Mouse (Mus musculus) cerebellum, postnatal 10 days (tissue): ENCODE measurements at regions not wholly inside any gene's neighbourhood (a gene's known extent, or its start where the extent isn't known, plus 50 kb on each side); places are given as distances from the start of the nearest gene placed in this dataset.
A peak's percentile ranks its signal among the peaks of the same experiment; 100 is the strongest.

Experiments
- DNase-seq, 2 experiments: peaks; one replicate each; pipeline ENCODE4 v3.0.0; 2021; ENCODE audit warnings: mixed read lengths in 2 of 2

DNA sequence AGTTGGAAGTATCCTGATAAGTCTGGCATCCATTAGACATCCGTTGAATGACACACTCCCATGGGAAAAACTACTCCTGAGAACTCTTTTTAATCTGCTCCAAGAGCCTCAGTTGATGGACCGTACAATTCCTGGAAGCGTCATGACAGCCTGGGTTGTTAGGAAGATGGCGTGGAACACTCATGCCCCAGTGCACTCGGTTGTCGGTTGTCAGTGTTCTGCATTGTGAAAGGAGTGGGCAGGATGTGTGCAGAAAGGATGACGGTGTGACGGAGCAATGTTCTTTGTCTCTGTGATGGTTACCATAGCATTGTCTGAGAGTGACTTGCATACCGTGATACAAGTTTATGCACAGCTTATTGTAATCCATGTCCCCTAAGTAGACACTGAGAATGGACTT lies 164.4 kb downstream of the Slc30a10 start:
- peak; percentile 17 to 27 for DNase-seq

DNA sequence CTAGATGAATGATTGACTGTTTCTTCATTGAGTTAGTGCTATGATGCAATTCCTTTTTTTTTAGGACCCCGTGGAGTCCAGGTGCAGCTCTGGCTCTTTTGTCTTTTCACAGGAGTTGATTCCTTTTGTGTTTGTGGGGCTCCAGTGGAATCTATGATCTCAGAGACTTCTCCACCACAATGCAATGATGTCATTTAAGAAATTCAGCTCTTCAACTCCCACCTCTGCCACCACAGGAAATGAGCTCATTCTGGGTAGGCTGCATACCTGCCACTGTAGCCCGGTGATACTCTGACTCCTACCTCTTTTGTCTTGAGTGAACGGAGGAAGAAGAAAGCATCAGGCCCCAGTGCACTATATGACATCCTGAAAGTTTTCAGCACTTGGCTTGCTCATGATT lies 173.8 kb downstream of the Slc30a10 start:
- no peak for DNase-seq

DNA sequence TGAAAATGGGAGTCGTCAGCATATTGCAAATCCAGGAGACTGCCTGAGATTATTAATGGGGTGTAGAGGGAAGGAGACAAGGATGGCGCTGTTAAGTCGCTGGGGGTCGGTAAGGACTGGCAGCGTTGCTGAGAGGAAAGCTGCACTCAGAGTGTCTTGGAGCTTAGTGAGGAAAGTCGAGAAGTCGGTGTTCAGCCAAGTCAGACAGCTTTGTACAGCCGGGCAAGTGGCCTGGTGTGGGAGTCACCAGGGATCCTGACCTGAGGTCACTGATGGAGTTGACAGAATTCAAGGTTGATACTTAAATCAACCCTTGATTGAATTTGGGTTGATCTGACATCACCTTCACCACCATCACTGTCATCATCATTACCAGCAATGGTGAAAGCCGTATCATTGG lies 175.3 kb downstream of the Slc30a10 start:
- DNase-seq = no peak

DNA sequence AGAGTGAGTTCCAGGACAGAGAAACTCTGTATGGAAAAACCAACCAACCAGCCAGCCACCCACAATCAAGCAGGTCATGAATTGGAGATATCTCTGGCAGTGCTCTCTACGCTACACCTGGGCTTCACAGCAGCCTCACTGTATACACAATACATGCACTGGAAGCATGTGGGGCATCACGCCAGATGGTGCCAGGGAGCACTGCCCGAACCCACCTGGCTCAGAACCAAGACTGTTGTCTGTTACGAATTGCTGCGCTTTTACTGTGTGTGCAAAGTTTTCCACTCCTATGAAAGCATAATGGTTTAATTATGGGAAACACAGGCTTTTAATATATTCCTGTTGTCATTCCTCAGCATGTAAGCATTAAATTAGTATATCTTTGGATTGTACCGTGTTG lies 184.0 kb downstream of the Slc30a10 start:
- DNase-seq = peak; percentile 70 to 76

DNA sequence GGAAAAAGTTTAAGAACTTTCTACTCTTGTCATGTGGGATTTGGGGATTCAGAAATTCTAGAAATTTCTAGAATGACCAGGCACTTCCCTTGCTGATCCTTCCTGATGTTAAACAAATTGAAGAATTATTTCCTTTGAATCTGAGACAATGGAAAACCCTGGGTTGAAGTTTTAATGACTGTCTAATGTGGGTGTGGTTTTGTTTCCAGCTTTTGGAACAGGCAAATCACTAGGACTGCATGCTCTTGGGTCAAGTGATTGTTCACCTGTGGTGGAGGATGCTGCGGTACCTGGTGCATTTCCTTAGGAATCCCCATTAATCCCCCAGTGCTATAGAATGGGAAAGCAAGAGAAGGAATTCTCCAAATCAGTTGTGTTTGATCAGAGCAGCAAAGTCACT lies 184.8 kb downstream of the Slc30a10 start:
- no peak for DNase-seq

DNA sequence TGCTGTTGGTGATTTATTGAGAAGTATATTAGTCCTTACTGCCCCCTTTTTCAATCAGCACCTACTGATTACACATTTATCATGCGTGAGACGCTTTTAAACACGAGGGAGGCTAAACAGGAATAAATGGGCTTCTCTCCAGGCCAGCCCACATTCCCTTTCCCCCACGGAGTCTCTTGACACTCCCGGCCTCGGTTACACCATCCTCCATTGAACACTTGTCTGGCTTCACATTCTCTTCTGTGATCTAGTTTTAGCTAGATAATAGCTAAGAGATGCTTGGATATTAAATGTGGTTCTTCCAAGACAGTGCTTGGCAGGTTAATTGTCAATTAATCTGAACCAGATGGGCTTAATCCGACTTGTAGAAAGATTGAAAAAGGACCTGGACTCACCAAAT lies 189.4 kb downstream of the Slc30a10 start:
- DNase-seq = no peak

DNA sequence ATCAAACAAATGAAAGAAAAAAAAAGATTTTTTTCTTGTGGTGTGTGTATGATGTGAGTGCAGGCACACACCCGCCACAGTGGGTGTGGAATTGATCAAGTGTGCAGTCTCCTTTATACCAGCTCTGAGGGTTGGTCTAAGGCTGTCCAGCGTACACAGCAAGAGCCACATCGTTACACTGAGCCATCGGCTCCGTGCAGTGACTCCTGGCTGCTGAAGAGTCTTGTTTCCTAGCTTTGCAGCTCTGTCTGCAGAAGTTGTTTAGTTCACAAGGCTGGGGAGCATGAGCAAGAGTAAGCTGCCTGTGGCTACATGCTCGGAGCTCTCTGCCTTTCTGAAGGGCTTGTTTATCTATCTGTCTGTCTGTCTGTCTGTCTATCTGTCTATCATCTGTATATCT lies 193.5 kb downstream of the Slc30a10 start:
- DNase-seq = no peak

DNA sequence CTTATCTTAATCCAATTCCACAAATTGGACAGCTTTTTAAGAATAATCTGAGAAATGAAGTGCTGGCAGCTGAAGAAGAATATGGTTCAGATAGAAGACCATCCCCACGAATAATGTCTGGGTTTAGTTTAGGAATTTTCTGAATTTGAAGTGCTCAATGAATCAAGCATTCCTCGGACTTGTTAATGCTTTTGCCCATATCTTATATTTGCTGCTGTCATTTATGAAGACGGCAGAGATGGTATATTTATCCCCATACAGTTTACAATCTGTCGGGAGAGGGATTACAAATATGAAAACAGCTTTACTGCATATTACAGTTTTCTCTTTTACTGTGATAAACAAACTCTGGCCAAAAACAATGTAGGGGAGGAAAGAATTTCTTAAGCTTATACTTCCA lies 194.3 kb downstream of the Slc30a10 start:
- DNase-seq = no peak

DNA sequence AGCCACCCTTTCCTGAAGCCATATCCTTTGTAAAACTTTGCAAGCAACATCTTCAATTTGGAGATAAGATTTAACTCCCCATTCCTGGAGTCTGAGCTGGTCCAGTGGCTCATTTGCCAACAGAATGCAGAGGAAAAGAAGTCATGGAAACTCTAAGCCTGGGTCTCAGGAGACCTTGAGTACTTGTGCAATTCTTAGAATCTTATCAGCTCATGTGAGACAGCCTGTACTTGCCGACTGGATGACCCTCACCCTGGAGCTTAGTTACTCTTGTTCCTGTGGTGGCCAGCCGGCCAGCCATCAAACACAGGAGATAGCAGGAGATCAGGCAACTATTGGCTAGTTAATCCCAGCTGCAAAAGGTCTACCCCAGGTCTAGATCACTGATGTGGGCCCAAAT lies 196.3 kb downstream of the Slc30a10 start:
- DNase-seq = no peak

DNA sequence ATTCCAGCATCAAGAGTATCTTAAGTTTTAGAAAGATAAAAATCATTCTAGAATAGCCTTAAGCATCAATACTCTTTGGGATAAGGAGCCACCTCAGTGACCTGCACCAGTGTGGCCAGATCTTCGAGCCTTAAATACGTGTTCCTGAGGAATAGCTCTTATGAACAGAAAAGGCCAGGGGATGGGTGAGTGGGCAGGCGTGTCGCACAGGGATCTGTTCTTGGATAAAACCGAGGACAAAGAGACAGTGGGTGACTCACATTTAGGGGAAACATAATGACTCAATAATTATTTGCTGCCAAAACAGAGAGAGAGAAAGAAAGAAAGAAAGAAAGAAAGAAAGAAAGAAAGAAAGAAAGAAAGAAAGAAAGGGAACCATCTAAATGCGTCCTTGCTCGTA lies 200.4 kb downstream of the Slc30a10 start:
- no peak for DNase-seq

DNA sequence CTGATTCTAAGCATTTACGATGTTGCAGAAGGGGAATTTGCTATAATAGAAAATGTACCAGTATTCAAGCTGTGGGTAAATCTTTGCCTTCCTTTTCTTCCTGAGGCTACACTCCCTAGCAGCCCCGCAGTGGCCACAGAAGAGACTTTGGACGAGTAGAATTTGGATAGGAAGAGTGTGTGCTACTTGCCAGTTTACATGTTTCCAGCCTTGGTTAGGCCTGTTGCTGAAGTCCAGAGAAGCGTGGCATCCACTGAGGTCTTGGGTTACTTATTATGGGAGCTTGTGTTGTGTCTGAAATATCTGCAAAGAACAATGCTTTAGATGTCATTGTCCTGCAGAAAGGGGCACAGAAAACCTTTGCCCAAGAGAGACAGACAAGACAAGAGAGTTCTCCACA lies 200.8 kb downstream of the Slc30a10 start:
- no peak for DNase-seq

DNA sequence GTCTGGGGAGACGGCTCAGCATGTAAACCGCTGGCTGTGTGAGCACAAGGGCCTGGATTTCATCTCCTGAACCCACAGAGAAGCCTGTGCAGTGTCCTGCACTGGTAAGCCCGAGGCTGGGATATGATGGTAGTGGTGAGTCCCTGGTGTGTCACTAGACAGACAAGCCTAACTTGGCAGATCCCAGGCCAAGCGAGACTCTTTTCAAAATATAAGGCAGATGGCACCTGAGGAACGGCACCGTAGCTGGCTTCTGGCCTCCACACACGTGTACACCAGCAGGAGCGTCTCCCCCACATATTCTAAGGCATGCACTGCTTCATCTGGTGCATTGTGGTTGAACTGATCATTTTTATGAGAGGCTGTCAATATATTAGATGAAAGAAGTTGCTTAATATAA lies 202.6 kb downstream of the Slc30a10 start:
- peak; percentile 50 to 53 for DNase-seq

DNA sequence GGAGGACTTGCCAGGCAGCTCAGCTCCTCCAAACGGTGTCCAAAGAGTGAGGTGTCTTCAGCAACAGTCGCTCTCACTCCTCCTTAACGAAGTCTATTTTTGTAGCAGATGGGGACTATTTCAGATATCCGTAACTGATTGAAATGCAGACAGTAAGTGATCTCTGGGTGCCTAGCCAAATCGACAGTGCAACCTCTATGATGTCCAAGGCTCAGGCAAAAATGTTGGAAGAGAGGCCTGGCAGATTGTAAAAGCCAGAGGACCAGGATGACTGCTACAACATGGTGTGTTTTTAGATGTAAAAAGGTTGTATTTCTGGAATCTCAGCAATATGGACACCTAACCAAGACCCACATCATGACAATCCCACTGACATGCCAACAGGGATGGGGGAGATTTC lies 204.8 kb downstream of the Slc30a10 start:
- peak; percentile 60 to 61 for DNase-seq

DNA sequence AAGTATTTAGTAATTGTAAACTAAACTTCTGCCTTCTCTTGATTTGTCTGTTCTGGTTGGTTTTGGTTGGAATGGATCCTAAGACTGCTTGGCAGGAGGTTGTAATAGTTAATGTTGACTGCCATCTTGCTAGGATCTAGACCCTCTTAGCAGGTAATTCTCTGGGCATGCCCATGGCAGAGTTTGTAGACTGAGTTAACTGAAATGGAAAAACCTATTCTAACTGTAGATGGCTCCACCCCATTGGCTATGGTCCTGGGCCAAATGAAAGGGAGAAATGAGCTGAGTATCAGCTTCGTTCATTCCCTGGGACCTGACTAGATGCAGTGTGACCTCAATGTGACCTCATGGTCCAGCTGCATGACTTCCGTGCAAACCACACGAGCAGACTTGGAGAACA lies 207.7 kb downstream of the Slc30a10 start:
- DNase-seq = no peak

DNA sequence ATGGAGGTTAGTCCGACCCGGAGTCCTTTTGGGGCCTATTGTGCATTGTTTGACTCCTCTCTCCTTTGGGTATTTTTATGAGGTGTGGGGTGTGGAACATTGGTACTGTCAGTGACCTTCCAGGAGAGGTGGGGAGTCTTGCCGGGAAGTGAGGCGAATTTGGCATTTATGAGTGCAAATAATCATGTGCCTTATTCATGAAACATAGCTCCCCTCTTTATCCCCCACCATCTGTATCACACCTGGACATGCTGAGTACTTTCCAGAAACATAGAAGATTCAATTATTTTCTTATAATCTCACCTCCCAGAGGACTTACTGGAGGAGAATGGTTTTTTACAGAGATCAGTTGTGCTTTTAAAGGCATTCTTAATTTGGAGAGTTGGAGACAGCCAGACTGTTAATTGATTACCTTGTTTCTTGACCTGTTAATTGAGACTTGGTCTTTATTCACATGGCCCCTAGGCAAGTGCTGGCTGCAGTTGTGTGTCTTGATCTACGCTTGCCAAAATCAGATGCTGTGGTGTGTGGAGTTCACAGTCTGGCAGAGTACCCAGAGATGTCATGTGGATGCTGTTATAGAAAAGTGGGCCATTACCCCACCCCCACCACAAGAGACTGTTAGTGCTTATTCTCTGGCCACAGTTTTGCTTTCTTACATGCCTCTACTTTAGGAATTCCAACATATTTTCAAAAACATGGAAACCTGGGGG lies 215.5 kb downstream of the Slc30a10 start:
- peak in 1 of 2 experiments; percentile 28 for DNase-seq

DNA sequence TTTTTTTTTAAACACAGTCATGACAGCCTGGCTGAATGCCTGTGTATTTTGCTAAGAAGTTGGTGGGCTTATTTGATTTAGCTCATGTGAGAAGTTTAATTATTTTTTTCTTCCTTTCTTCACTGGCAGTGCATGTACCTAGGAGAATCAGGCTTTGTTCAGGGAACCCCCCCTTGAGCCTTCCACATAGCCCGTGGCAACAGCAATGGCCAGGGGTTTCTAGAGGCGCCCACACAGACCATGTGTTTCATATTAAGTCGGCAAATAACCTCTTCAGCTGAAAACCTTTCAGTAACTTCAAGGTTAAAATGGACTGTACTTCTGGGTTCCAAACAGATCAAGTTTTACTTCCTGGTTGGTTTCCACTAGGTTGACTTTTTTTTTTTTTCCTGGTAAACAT lies 218.3 kb downstream of the Slc30a10 start:
- DNase-seq = no peak

DNA sequence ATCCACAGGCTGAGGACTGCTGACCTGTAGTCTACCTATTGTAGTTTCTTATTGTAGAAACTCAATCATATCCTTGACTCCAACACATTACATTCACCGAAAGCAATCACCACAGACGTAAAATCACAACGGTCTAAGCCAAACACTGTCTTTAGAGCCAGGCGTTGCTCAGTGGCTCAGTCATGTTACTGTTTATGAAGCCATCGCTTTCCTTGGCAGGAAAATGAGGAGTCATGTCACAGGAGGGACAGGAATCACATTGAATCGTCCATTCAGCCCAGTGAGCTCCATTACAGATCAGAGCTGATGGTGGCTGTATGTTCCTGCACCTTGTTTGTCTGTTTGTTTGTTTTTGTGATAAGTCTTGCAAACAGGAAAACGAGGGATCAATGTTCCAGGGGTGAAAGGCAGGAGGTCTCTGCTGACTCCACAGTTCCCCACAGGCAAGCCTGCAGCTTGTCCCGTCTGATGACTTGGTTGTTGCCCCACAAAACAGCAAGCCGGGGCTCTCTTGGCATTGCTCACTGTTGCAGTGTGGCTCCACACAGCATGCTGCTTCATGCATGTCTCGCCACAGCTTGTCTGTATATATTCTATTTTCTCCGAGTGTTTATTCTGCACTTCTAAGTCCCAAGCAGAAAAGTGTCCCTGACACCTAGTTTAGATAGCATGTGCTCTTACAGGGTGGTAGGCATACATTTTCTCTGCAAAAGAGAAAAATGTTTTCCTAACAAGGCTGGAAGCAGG lies 221.2 kb downstream of the Slc30a10 start:
- peak in 1 of 2 experiments; percentile 30 for DNase-seq

DNA sequence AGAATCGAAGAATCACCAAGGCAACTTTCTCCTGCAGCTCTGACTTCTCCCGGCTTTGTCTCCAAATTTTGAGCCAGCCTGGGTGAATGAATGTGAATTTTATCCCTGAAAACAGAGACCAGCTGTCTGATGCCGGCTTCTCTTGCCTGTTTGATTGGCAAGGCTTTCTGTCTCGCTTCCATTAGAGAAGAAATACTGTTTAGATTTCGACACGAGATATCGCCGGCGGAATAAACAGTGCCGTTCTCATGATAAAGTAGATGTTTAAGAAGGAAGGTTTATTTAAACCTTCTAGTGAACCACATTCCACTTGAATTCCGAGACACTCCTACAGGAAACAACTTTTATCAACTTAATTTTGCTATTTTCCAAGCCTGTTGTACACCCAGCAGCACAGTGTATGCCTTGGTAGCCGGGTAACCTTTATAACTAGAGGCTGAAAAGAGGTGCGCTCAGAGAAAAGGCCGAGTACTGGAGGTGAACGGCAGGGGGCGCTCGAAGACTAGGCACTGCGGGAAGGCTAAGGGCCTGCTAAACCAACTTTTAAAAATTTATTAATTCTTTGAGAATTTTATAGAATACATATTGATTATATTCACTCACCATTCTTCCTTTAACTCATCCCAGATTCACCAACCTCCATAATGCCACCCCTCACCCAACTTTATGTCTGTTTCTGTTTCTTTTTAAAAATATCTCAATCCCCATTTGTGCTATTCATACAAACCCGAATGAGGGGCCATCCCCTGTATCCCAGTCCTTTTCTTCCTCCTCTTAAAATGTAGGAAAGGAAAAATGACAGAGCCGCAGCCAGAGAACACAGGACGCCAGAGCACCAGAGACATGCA lies 227.2 kb downstream of the Slc30a10 start:
- peak; percentile 92 to 94 for DNase-seq

DNA sequence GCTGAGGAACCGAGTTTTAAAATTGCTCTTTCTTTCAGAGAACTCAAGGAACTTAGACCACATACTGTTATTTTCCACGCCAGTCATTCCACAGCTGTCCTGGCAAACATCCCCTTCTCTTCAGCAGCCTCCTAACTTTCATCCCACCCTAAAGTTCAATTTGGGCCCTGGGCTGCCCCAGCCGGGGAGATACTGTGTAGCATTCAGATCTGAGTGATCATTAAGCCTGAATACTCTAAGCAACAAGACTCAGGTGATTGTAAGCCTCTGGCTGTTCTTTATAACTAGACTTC lies 227.8 kb downstream of the Slc30a10 start:
- DNase-seq = no peak

DNA sequence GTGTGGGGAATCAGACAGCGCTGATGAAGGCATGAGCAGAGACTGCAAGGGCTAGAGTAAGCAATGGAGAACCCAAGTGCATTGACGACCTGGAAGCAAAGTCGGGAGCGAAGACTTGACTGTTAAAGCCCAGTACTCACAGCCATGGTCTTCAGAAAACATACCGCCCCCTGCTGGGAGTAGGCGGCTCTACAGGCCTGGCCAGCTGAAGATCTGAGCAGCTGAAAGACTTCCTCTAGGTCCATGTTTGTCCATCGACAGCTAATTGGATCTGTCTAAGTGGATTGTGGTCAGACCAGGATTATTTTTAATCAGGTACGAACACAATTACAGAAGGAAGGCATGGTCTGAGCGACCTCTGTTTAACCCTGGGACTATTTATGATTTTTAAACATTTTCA lies 230.0 kb downstream of the Slc30a10 start:
- peak; percentile 52 to 58 for DNase-seq

DNA sequence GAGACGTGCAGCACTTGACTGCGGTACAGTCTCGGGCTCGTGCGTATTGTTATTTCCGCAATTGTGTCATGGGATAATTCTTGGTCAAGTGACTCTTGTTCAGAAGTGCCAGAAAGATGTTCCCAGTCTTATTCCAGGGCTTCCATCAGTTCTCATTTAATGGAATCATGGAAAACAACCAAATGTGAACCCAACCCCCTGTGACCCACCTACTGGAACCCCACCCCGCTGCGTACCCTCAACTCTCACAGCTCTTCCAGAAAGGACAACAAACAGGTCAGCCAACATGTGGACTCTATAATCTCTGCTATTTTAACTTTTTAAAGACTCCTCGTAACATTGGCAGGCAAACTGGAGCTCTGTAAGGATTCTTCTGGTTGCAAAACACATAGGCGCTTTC lies 233.9 kb downstream of the Slc30a10 start:
- DNase-seq = no peak

DNA sequence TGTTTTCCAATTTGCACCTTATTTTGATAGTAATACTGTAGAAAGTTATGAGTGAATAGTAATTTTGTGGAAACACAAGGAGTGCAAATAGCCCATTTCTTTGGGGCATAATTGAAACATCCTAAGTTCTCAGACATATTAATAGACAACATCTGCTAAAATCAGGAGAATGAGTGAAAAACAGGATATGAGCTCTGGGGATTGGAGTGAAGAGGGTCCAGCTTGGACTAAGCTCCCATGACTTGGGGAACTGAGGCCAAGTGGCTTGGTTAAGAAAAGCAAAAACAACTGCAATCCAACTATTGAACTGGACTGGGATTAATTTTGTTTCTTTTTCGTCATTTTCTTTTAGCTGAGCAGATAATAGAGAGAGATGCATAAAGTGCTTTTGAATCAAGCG lies 240.7 kb downstream of the Slc30a10 start:
- no peak for DNase-seq

DNA sequence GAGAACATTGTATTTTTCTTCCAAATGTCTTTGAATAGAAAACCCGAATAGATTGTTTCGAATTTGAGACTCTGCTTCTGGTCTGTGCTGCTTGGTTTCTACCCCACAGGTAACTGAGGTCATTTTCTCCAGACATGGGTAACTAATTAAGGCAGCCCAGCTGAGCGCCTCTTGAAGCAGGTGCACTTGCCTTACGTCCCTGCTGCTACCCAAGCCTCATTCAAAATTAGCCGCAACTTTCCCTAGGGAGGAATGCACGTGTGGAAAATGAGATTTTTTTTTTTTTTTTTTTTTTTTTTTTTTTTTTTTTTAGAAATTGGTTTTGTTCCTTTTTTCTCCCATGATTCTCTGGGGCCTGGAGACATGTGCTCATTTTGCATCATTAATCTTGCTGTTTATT lies 245.1 kb downstream of the Slc30a10 start:
- DNase-seq = no peak

DNA sequence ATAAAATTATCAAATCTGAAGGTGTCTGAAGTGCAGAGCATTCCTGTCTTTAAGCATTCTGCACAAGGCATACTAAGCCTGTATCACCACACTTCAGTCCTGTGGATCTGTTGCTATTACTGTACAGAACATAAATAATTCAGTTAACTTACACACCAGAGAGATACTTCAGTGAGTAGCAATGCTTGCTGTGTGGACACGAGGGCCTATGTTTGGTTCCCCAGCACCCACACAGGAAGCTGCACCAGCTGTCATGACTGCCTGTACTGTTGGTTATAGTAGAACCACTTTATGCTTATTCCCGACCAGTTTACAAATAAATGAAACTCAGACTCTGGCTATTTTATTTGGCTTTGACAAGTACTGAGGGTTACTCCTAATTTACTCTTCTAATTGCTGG lies 271.7 kb downstream of the Slc30a10 start:
- DNase-seq = no peak
